Mouse (Mus musculus): ENCODE measurements around the gene Fam210b. TPM values are rescaled to one million over a fixed set of nuclear protein-coding genes. Genes with fewer than 3 reads are reported as not detected.

Gene Fam210b
- polyA plus RNA-seq, 1 experiment from 2014 or later: 51.5 TPM

GRCm38 (mm10) chr2:172384715-172385114, 39.4 kb downstream of the Fam210b start:
- Histone ChIP-seq H3K27me3 (replicated peaks; ENCODE audit: control insufficient read depth, insufficient read depth, low read length) (no peaks in the 10 kb centered on the region), H3K9ac (ENCODE audit: low read length) (no peak overlapping the region), H3K36me3 (ENCODE audit: control insufficient read depth, insufficient read depth, low read length) (peaks cover 36% of the 10 kb centered on the region), H3K27ac (ENCODE audit: low read depth, low read length) (no peak overlapping the region), H3K4me2 (ENCODE audit: low read length) (no peak overlapping the region), H3K4me1 (ENCODE audit: control insufficient read depth, insufficient read depth, low read length) (no peaks in the 10 kb centered on the region), H3K9me3 (replicated peaks; ENCODE audit: control insufficient read depth, low read length) (no peaks in the 10 kb centered on the region), H3K4me3 (ENCODE audit: low read depth, low read length) (no peak overlapping the region)
- WGBS: 95% methylated on average over 3 of the region's 3 CpGs
- no peak for ATAC-seq
- DNase-seq (ENCODE audit: low spot score): no peak

GRCm38 (mm10) chr2:172390341-172390740, 45.0 kb downstream of the Fam210b start:
- DNase-seq (ENCODE audit: low spot score): no peak
- H3K4me1 ChIP-seq (ENCODE audit: control insufficient read depth, insufficient read depth, low read length): no peaks in the 10 kb centered on the region
- no peak overlapping the region for H3K27ac ChIP-seq (ENCODE audit: low read depth, low read length)
- WGBS: 52% methylated on average over 6 of the region's 6 CpGs
- H3K4me2 ChIP-seq (ENCODE audit: low read length): no peak overlapping the region
- H3K27me3 ChIP-seq (replicated peaks; ENCODE audit: control insufficient read depth, insufficient read depth, low read length): no peaks in the 10 kb centered on the region
- no peak overlapping the region for H3K9ac ChIP-seq (ENCODE audit: low read length)
- no peak overlapping the region for H3K4me3 ChIP-seq (ENCODE audit: low read depth, low read length)
- no peaks in the 10 kb centered on the region for H3K36me3 ChIP-seq (ENCODE audit: control insufficient read depth, insufficient read depth, low read length)
- H3K9me3 ChIP-seq (replicated peaks; ENCODE audit: control insufficient read depth, low read length): no peaks in the 10 kb centered on the region
- no peak for ATAC-seq

- no peak for DNase-seq (ENCODE audit: low spot score)
- H3K27ac ChIP-seq (ENCODE audit: low read depth, low read length): no peak overlapping the region
- WGBS: 82% methylated on average over 10 of the region's 10 CpGs
- no peak overlapping the region for H3K4me2 ChIP-seq (ENCODE audit: low read length)
- H3K36me3 ChIP-seq (ENCODE audit: control insufficient read depth, insufficient read depth, low read length): no peaks in the 10 kb centered on the region
- no peaks in the 10 kb centered on the region for H3K9me3 ChIP-seq (replicated peaks; ENCODE audit: control insufficient read depth, low read length)
- no peaks in the 10 kb centered on the region for H3K27me3 ChIP-seq (replicated peaks; ENCODE audit: control insufficient read depth, insufficient read depth, low read length)
- no peaks in the 10 kb centered on the region for H3K4me1 ChIP-seq (ENCODE audit: control insufficient read depth, insufficient read depth, low read length)
- no peak for ATAC-seq
- no peak overlapping the region for H3K9ac ChIP-seq (ENCODE audit: low read length)
- no peak overlapping the region for H3K4me3 ChIP-seq (ENCODE audit: low read depth, low read length)
Measured at GRCm38 (mm10) chr2:172392041-172392521, 46.7 kb downstream of the Fam210b start.

- Histone ChIP-seq H3K9ac (ENCODE audit: low read length) (no peak within 1 kb of the TSS), H3K27ac (ENCODE audit: low read depth, low read length) (no peak within 1 kb of the TSS), H3K27me3 (replicated peaks; ENCODE audit: control insufficient read depth, insufficient read depth, low read length) (no peaks in the 10 kb centered on the region), H3K4me3 (ENCODE audit: low read depth, low read length) (no peak within 1 kb of the TSS), H3K36me3 (ENCODE audit: control insufficient read depth, insufficient read depth, low read length) (no peaks in the 10 kb centered on the region), H3K4me2 (ENCODE audit: low read length) (no peak within 1 kb of the TSS), H3K4me1 (ENCODE audit: control insufficient read depth, insufficient read depth, low read length) (no peaks in the 10 kb centered on the region), H3K9me3 (replicated peaks; ENCODE audit: control insufficient read depth, low read length) (no peaks in the 10 kb centered on the region)
- 50% methylated on average over 13 of the region's 13 CpGs for WGBS
- DNase-seq (ENCODE audit: low spot score) (no peak), ATAC-seq (no peak)
Measured at GRCm38 (mm10) chr2:172393391-172394051, 48.2 kb downstream of the Fam210b start, which contains the start of gene Cass4. TSS of gene Cass4 (plus strand) at chr2:172393794.

GRCm38 (mm10) chr2:172394052-172394392, 48.7 kb downstream of the Fam210b start:
- H3K4me2 ChIP-seq (ENCODE audit: low read length): no peak overlapping the region
- WGBS: 70% methylated on average over 2 of the region's 2 CpGs

GRCm38 (mm10) chr2:172394671-172395070, 49.3 kb downstream of the Fam210b start:
- ATAC-seq (no peak), DNase-seq (ENCODE audit: low spot score) (no peak)
- H3K4me3 ChIP-seq (ENCODE audit: low read depth, low read length): no peak overlapping the region
- H3K27me3 ChIP-seq (replicated peaks; ENCODE audit: control insufficient read depth, insufficient read depth, low read length): no peaks in the 10 kb centered on the region
- H3K9me3 ChIP-seq (replicated peaks; ENCODE audit: control insufficient read depth, low read length): no peaks in the 10 kb centered on the region
- no peak overlapping the region for H3K9ac ChIP-seq (ENCODE audit: low read length)
- H3K27ac ChIP-seq (ENCODE audit: low read depth, low read length): no peak overlapping the region
- no peak overlapping the region for H3K4me2 ChIP-seq (ENCODE audit: low read length)
- no peaks in the 10 kb centered on the region for H3K36me3 ChIP-seq (ENCODE audit: control insufficient read depth, insufficient read depth, low read length)
- WGBS: 68% methylated on average over 4 of the region's 4 CpGs
- H3K4me1 ChIP-seq (ENCODE audit: control insufficient read depth, insufficient read depth, low read length): no peaks in the 10 kb centered on the region; the same call in 1 of the 2 replicates

More at GRCm38 (mm10) chr2:172394052-172394392, 48.7 kb downstream of the Fam210b start:
- no peak overlapping the region for H3K27ac ChIP-seq (ENCODE audit: low read depth, low read length)
- H3K36me3 ChIP-seq (ENCODE audit: control insufficient read depth, insufficient read depth, low read length): no peaks in the 10 kb centered on the region
- no peaks in the 10 kb centered on the region for H3K27me3 ChIP-seq (replicated peaks; ENCODE audit: control insufficient read depth, insufficient read depth, low read length)
- no peak overlapping the region for H3K9ac ChIP-seq (ENCODE audit: low read length)
- ATAC-seq: no peak
- H3K9me3 ChIP-seq (replicated peaks; ENCODE audit: control insufficient read depth, low read length): no peaks in the 10 kb centered on the region
- DNase-seq (ENCODE audit: low spot score): no peak
- no peak overlapping the region for H3K4me3 ChIP-seq (ENCODE audit: low read depth, low read length)
- no peaks in the 10 kb centered on the region for H3K4me1 ChIP-seq (ENCODE audit: control insufficient read depth, insufficient read depth, low read length)

- Histone ChIP-seq H3K27ac (ENCODE audit: low read depth, low read length) (no peak overlapping the region), H3K4me3 (ENCODE audit: low read depth, low read length) (no peak overlapping the region), H3K4me2 (ENCODE audit: low read length) (no peak overlapping the region), H3K9me3 (replicated peaks; ENCODE audit: control insufficient read depth, low read length) (no peaks in the 10 kb centered on the region), H3K9ac (ENCODE audit: low read length) (no peak overlapping the region), H3K27me3 (replicated peaks; ENCODE audit: control insufficient read depth, insufficient read depth, low read length) (no peaks in the 10 kb centered on the region), H3K36me3 (ENCODE audit: control insufficient read depth, insufficient read depth, low read length) (no peaks in the 10 kb centered on the region), H3K4me1 (ENCODE audit: control insufficient read depth, insufficient read depth, low read length) (no peaks in the 10 kb centered on the region; the same call in 1 of the 2 replicates)
- no peak for ATAC-seq
- 44% methylated on average over 9 of the region's 9 CpGs for WGBS
- no peak for DNase-seq (ENCODE audit: low spot score)
Measured at GRCm38 (mm10) chr2:172395961-172396360, 50.6 kb downstream of the Fam210b start.

- no peaks in the 10 kb centered on the region for H3K36me3 ChIP-seq (ENCODE audit: control insufficient read depth, insufficient read depth, low read length)
- H3K9ac ChIP-seq (ENCODE audit: low read length): no peak overlapping the region
- H3K4me3 ChIP-seq (ENCODE audit: low read depth, low read length): no peak overlapping the region
- H3K27ac ChIP-seq (ENCODE audit: low read depth, low read length): no peak overlapping the region
- no peaks in the 10 kb centered on the region for H3K27me3 ChIP-seq (replicated peaks; ENCODE audit: control insufficient read depth, insufficient read depth, low read length)
- 52% methylated on average over 9 of the region's 9 CpGs for WGBS
- DNase-seq (ENCODE audit: low spot score) (peak; percentile 9), ATAC-seq (no peak)
- no peaks in the 10 kb centered on the region for H3K9me3 ChIP-seq (replicated peaks; ENCODE audit: control insufficient read depth, low read length)
- H3K4me1 ChIP-seq (ENCODE audit: control insufficient read depth, insufficient read depth, low read length): no peaks in the 10 kb centered on the region; the same call in 1 of the 2 replicates
- H3K4me2 ChIP-seq (ENCODE audit: low read length): no peak overlapping the region
Measured at GRCm38 (mm10) chr2:172399901-172400300, 54.5 kb downstream of the Fam210b start.

- Histone ChIP-seq H3K36me3 (ENCODE audit: control insufficient read depth, insufficient read depth, low read length) (no peaks in the 10 kb centered on the region), H3K4me2 (ENCODE audit: low read length) (no peak overlapping the region), H3K27ac (ENCODE audit: low read depth, low read length) (no peak overlapping the region), H3K4me3 (ENCODE audit: low read depth, low read length) (no peak overlapping the region), H3K4me1 (ENCODE audit: control insufficient read depth, insufficient read depth, low read length) (no peaks in the 10 kb centered on the region; the same call in 1 of the 2 replicates), H3K9ac (ENCODE audit: low read length) (no peak overlapping the region), H3K27me3 (replicated peaks; ENCODE audit: control insufficient read depth, insufficient read depth, low read length) (no peaks in the 10 kb centered on the region), H3K9me3 (replicated peaks; ENCODE audit: control insufficient read depth, low read length) (no peaks in the 10 kb centered on the region)
- ATAC-seq (no peak), DNase-seq (ENCODE audit: low spot score) (no peak)
- WGBS: 79% methylated on average over 13 of the region's 13 CpGs
Measured at GRCm38 (mm10) chr2:172401116-172401825, 55.9 kb downstream of the Fam210b start.

Measured in forebrain, embryonic 14.5 days (tissue).